Mouse (Mus musculus) neural tube, embryonic 12.5 days (tissue): Measurements from ENCODE around the gene Tmem60. TPM values are rescaled to one million over a fixed set of nuclear protein-coding genes. Genes with fewer than 3 reads are reported as not detected.

Experiments used
- ATAC-seq: fragments of 200-750 bp; cut with Nextera tagmentation; 2 replicates; pipeline ENCODE4 v1.8.0; 2017; ENCODE audit warnings: low read depth, mild to moderate bottlenecking, moderate TSS enrichment, moderate library complexity; ENCODE audit not compliant: low FRiP score
- H3K27ac ChIP-seq: fragments of 300-500 bp; sonication (generic); 2 replicates; pipeline ENCODE4 v1.5.1; 2016
- H3K27me3 ChIP-seq: fragments of 300-500 bp; sonication (generic); replicated peaks from 2 replicates; pipeline ENCODE4 v1.6.1; 2016; ENCODE audit warnings: mild to moderate bottlenecking
- H3K36me3 ChIP-seq: fragments of 300-500 bp; sonication (generic); 2 replicates; pipeline ENCODE4 v1.6.1; 2016; ENCODE audit warnings: mild to moderate bottlenecking
- H3K4me1 ChIP-seq: fragments of 300-500 bp; sonication (generic); 2 replicates; pipeline ENCODE4 v1.6.1; 2016
- H3K4me2 ChIP-seq: fragments of 300-500 bp; sonication (generic); replicated peaks from 2 replicates; pipeline ENCODE4 v1.6.1; 2016; ENCODE audit warnings: mild to moderate bottlenecking
- H3K4me3 ChIP-seq: fragments of 300-500 bp; sonication (generic); 2 replicates; pipeline ENCODE4 v1.5.1; 2016
- H3K9ac ChIP-seq: fragments of 300-500 bp; sonication (generic); 2 replicates; pipeline ENCODE4 v1.6.1; 2016; ENCODE audit warnings: mild to moderate bottlenecking
- H3K9me3 ChIP-seq: fragments of 300-500 bp; sonication (generic); 2 replicates; pipeline ENCODE4 v1.6.1; 2016; ENCODE audit warnings: mild to moderate bottlenecking
- WGBS: fragments of 180-500 bp; shearing (Covaris S2); methylation state at CpG from one replicate; pipeline ENCODE4 v1.1.7; 2016; 5-methylcytosine and 5-hydroxymethylcytosine counted together
- polyA plus RNA-seq: library from polyadenylated mRNA; unstranded; fragments of >200 nt; fragmentation: Nextera tagmentation; extraction: Ambion mirVana; gene quantifications from 2 replicates; pipeline ENCODE4 v1.2.1, GENCODE M21; 2016

The Tmem60 gene
- polyA plus RNA-seq, 1 experiment from 2014 or later = 56.6 TPM

DNA sequence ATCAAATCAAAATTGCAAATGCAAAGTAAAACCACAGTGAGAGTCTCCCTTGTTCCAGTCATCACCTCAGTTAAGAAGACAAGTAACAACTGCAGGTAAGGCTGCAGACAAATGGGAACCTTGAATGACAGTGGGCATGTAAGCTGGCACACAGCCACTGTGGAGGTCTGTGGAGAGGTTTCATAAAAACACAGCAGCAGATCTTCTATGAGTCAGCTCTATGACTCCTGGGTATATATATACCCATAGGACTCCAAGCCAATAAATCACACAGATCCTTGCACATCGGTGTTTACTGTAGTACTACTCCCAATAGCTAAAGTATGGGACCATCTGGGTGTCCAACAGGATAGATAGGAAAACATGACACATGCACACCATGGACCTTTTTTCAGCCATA is 8.8 kb upstream of the Tmem60 start:
- WGBS = 85% methylated on average over 1 of the region's 1 CpGs

GRCm38 (mm10) chr5:20876934-20877426 is 5.0 kb upstream of the Tmem60 start:
- ATAC-seq = no peak
- Histone ChIP-seq H3K27ac (no peak overlapping the region), H3K36me3 (no peaks in the 10 kb centered on the region), H3K27me3 (no peaks in the 10 kb centered on the region), H3K9ac (no peak overlapping the region), H3K4me1 (peaks cover 4% of the 10 kb centered on the region; the same call in 1 of the 2 replicates), H3K9me3 (no peaks in the 10 kb centered on the region), H3K4me3 (no peak overlapping the region), H3K4me2 (no peak overlapping the region)
- WGBS = 89% methylated on average over 1 of the region's 1 CpGs

More for the DNA sequence above, 8.8 kb upstream of the Tmem60 start:
- Histone ChIP-seq H3K27ac (no peak overlapping the region), H3K4me2 (no peak overlapping the region), H3K9ac (no peak overlapping the region), H3K4me1 (no peaks in the 10 kb centered on the region), H3K9me3 (no peaks in the 10 kb centered on the region), H3K4me3 (no peak overlapping the region), H3K36me3 (no peaks in the 10 kb centered on the region), H3K27me3 (no peaks in the 10 kb centered on the region)
- ATAC-seq = no peak

- H3K4me2 ChIP-seq = peak overlapping the region; percentile 65
- no peak for ATAC-seq
- WGBS = 79% methylated on average over 2 of the region's 2 CpGs
- H3K4me1 ChIP-seq = peaks cover 21% of the 10 kb centered on the region
- peaks cover 3% of the 10 kb centered on the region; the same call in 1 of the 2 replicates for H3K36me3 ChIP-seq
- H3K4me3 ChIP-seq = peak overlapping the region; percentile 86; the same call in 1 of the 2 replicates
- no peaks in the 10 kb centered on the region for H3K9me3 ChIP-seq
- H3K9ac ChIP-seq = no peak overlapping the region
- no peaks in the 10 kb centered on the region for H3K27me3 ChIP-seq
- no peak overlapping the region for H3K27ac ChIP-seq
Observed at GRCm38 (mm10) chr5:20880386-20880785, 1.6 kb upstream of the Tmem60 start.

DNA sequence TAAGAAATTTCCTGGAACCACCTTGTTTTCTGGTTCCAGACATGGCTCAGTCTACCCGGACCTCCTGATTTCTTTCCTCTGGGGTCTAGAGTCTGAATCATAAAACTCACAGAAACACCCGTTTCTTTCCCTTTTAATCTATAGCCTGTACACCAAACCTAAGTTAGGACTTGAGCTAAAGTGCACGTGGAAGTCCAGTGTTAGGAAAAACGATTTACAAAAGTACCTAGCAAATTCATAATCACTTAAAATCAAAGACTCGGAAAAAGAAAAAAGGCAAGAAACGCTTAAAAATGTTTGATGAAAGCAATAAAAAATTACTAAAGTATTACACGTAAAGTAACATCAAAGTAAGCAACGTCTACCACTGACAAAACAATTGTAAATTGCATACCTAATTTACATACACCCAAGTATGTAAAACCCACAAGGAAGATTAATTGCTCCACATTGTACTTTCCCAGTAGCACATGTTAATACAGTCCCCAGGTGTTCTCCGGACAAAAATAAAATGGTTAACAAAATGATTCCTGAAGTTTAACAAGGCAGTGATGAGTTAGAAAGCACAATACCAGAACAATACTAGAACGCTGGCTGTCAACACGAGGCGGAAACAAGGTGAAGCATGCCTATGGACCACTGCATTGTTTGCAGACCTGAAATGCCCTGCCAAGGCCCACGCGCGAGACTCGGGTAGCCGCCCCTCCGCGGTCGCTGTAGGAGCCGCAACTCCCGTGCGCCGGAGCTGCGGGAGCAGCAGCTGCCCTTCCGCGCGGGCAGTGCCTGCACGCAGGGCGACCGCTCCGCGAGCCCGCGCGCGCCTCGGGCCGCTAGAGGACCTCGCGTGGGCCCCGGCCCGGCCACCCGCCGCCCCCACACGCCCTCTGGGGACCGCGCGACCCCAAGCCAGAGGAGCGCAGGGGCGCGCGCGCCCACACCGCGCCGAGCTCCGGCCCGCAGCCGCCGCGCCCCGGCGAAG is 905 bp upstream of the Tmem60 start:
- no peaks in the 10 kb centered on the region for H3K9me3 ChIP-seq
- H3K4me2 ChIP-seq = peak overlapping the region; percentile 65
- 2% methylated on average over 37 of the region's 64 CpGs for WGBS
- peak overlapping the region; percentile 86 for H3K4me3 ChIP-seq
- peak overlapping the region; percentile 93 for H3K9ac ChIP-seq
- no peaks in the 10 kb centered on the region for H3K27me3 ChIP-seq
- H3K27ac ChIP-seq = peak overlapping the region; percentile 94
- H3K36me3 ChIP-seq = peaks cover 8% of the 10 kb centered on the region
- peaks cover 21% of the 10 kb centered on the region for H3K4me1 ChIP-seq
- ATAC-seq = peak; percentile 56; the same call in 1 of the 2 replicates

DNA sequence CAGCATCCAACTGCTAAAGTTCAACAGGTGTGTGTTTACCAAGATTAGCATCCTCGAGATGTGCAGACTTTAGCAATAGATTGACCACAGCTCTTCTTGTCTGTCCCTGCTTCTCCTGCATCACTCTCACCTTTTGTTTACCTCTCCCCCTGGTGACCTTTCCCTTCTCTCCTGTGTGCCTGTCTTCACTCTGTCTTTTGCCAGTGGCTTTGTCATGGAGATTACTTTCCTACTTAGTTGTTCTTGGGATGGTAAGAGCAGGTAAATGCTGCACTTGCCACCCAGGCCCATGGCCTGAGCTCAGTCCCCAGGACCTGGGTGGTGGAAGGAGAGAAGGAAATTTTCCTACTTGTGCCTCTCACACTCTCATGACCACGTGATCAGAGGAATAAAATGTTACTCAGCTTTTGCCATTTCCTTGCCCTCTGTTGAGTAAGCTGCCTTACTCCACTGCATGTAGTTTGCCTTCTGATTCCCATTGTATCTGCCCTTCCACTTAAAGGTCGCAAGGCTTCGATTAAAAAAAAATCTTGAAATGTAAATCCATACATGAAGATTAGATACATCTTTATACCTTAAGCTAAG is 2.1 kb downstream of the Tmem60 start:
- no peaks in the 10 kb centered on the region for H3K27me3 ChIP-seq
- peak overlapping the region; percentile 69 for H3K4me2 ChIP-seq
- WGBS = 81% methylated on average over 4 of the region's 4 CpGs
- no peaks in the 10 kb centered on the region for H3K9me3 ChIP-seq
- H3K4me1 ChIP-seq = peaks cover 21% of the 10 kb centered on the region
- no peak overlapping the region; the same call in 1 of the 2 replicates for H3K9ac ChIP-seq
- peaks cover 12% of the 10 kb centered on the region for H3K36me3 ChIP-seq
- no peak overlapping the region; the same call in 1 of the 2 replicates for H3K4me3 ChIP-seq
- ATAC-seq = no peak
- H3K27ac ChIP-seq = no peak overlapping the region

DNA sequence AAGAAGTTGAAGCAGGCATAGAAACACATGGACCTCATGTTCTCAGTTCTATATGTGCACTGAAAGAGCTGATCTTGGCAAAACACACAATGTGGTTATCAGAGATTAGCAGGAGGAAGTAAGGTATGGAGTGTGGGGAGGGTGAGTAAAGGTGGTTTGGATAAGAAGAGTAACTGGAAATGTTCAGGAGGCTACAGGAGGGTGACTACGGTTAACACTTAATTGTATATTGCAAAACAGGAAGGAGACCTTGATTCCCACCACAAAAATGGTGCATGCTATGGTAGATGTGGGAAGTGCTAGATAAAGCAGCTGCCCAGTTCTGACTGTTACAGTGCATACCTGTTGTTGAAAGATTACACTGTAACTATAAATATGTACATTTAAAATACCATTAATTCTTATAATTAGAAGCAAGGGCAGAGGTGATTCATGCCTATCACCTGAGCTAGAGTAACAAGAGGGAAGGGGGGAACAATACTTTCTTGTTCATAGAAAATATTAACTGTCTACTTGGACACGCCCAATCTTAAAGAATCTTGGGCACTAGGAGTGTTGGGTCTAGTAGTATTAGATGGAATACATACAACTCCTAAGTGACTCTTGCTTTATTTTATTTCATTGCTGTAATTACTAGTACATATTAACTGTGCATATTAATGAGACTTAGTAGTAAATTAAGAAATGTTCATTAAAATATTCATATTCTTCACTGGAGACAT is 15.6 kb downstream of the Tmem60 start:
- no peaks in the 10 kb centered on the region for H3K9me3 ChIP-seq
- H3K36me3 ChIP-seq = peaks cover 15% of the 10 kb centered on the region
- WGBS = 96% methylated on average over 2 of the region's 2 CpGs

DNA sequence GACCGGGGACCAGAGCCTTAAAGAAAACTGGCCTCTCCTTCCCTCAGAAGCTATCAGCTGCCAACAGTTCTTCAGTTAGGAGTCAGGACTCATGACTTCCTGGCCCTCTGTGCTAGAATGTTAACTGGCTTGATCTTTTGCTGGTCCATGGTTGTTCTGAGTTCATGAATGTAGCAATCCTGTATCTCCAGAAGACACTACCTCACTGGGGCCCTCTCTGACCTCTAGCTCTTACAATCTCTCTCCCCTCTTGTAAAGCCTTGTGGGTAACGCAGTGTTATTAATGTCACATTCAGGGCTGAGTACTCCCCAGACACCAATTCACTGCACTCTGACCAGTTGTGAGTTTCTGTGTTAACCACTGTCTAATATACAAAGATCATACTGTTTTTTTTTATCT is 22.7 kb downstream of the Tmem60 start:
- WGBS = 85% methylated on average over 2 of the region's 2 CpGs
- no peaks in the 10 kb centered on the region for H3K4me1 ChIP-seq
- no peaks in the 10 kb centered on the region for H3K27me3 ChIP-seq
- H3K4me2 ChIP-seq = no peak overlapping the region
- H3K27ac ChIP-seq = no peak overlapping the region
- ATAC-seq = no peak
- H3K9ac ChIP-seq = no peak overlapping the region
- no peaks in the 10 kb centered on the region for H3K9me3 ChIP-seq
- H3K36me3 ChIP-seq = peaks cover 7% of the 10 kb centered on the region
- no peak overlapping the region for H3K4me3 ChIP-seq

More for the DNA sequence above, 15.6 kb downstream of the Tmem60 start:
- no peaks in the 10 kb centered on the region for H3K4me1 ChIP-seq
- H3K4me3 ChIP-seq = no peak overlapping the region
- H3K4me2 ChIP-seq = no peak overlapping the region
- H3K27me3 ChIP-seq = no peaks in the 10 kb centered on the region
- H3K9ac ChIP-seq = no peak overlapping the region
- H3K27ac ChIP-seq = no peak overlapping the region
- no peak for ATAC-seq

DNA sequence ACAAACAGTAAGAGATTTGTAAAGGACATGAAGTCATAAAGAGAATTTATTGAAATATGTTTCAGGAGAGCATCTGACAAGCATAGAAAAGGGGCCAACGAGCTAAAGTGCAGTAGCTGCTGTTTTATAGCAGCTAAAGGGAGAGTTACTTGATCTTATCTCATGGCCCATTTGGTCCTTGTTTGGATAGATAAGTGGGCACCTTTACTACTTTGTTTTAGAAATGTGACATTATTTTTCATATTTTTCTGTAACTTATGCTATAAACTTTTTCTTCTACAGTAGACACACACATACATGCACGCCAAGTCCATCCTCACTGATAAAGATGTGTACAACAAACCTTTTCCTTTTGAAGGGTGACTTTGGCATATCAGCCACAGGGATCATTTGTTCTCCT is 23.4 kb downstream of the Tmem60 start:
- H3K27me3 ChIP-seq = no peaks in the 10 kb centered on the region
- no peak overlapping the region for H3K4me3 ChIP-seq
- H3K9ac ChIP-seq = no peak overlapping the region
- H3K4me2 ChIP-seq = no peak overlapping the region
- no peaks in the 10 kb centered on the region for H3K9me3 ChIP-seq
- no peak for ATAC-seq
- no peaks in the 10 kb centered on the region for H3K4me1 ChIP-seq
- H3K27ac ChIP-seq = no peak overlapping the region
- 87% methylated on average over 2 of the region's 2 CpGs for whole genome bisulfite sequencing
- H3K36me3 ChIP-seq = peaks cover 7% of the 10 kb centered on the region

GRCm38 (mm10) chr5:20906191-20906590 is 24.2 kb downstream of the Tmem60 start:
- WGBS = 97% methylated on average over 7 of the region's 7 CpGs
- no peak overlapping the region for H3K4me3 ChIP-seq
- peaks cover 7% of the 10 kb centered on the region for H3K36me3 ChIP-seq
- H3K9ac ChIP-seq = no peak overlapping the region
- H3K4me2 ChIP-seq = no peak overlapping the region
- no peaks in the 10 kb centered on the region for H3K27me3 ChIP-seq
- H3K9me3 ChIP-seq = no peaks in the 10 kb centered on the region
- ATAC-seq = no peak
- H3K27ac ChIP-seq = no peak overlapping the region
- H3K4me1 ChIP-seq = no peaks in the 10 kb centered on the region

GRCm38 (mm10) chr5:20911741-20912140 is 29.8 kb downstream of the Tmem60 start:
- Histone ChIP-seq H3K36me3 (no peaks in the 10 kb centered on the region), H3K4me2 (no peak overlapping the region), H3K27ac (no peak overlapping the region), H3K9me3 (no peaks in the 10 kb centered on the region), H3K27me3 (no peaks in the 10 kb centered on the region), H3K9ac (no peak overlapping the region), H3K4me3 (no peak overlapping the region), H3K4me1 (no peaks in the 10 kb centered on the region)
- ATAC-seq = no peak
- WGBS = 94% methylated on average over 2 of the region's 2 CpGs

DNA sequence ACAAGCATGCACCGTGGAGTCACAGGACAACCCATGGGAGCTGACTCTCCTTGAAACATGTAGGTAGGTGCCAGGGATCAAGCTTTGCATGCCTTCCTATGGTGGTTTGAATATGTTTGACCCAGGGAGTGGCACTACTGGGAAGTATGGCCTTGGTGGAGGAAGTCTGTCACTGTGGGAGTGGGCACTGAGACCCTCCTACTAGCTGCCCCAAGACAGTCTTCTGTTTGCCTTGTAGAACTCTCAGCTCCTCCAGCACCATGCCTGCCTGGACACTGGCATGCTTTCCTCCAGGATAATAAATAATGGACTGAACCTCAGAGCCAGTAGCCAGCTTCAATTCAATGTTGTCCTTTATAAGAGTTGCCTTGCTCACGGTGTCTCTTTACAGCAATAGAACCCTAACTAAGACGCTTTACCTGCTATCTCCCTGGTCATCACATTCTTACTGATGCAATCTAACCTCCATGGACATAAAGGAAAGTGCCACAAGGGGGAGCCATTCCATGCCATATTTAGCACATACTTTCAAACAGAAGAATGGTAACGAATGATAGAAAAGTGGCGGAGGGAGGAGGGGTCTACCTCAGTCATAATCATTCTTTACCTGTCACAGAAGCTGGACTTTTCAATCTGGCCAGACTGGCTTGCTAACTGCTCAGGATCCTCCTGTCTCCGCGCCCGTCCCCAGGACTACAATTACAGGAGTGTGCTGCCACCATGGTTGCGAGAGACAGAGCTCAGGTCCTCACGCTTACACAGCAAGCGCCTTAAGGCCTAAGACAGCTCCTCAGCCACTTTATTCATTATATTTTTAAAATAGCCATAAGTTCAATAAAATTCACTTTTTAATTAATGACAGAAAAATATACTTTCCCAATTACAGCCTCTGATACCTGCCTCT is 31.6 kb downstream of the Tmem60 start:
- no peak overlapping the region for H3K27ac ChIP-seq
- no peaks in the 10 kb centered on the region for H3K27me3 ChIP-seq
- H3K4me2 ChIP-seq = no peak overlapping the region
- no peak overlapping the region for H3K4me3 ChIP-seq
- no peaks in the 10 kb centered on the region for H3K9me3 ChIP-seq
- no peaks in the 10 kb centered on the region for H3K4me1 ChIP-seq
- H3K9ac ChIP-seq = no peak overlapping the region
- WGBS = 80% methylated on average over 11 of the region's 11 CpGs
- H3K36me3 ChIP-seq = no peaks in the 10 kb centered on the region
- peak; percentile 48 for ATAC-seq
